Mouse (Mus musculus) small intestine, adult 2 months (tissue): ENCODE results near the gene Cplane1.

Experiments
- CTCF ChIP-seq: fragments of 200-500 bp; IDR thresholded peaks from 2 replicates; pipeline ENCODE4 v1.5.1; 2012; ENCODE audit warnings: low read depth, mild to moderate bottlenecking, control low read depth, inconsistent platforms, low read length, moderate library complexity, mixed read lengths; ENCODE audit not compliant: insufficient replicate concordance, insufficient read length; ENCODE audit errors: extremely low read depth
- POLR2A ChIP-seq: fragments of 200-500 bp; IDR thresholded peaks from 2 replicates; pipeline ENCODE4 v1.6.1; 2012; ENCODE audit warnings: low read depth, mild to moderate bottlenecking, control low read depth, inconsistent platforms, low read length, moderate library complexity

GRCm38 (mm10) chr15:8291251-8291650, 122.3 kb downstream of the Cplane1 start:
- TF ChIP-seq CTCF = no peak
- no peak for TF ChIP-seq POLR2A
